Mouse (Mus musculus): ENCODE data around the gene Bricd5. TPM values are rescaled to one million over a fixed set of nuclear protein-coding genes. Genes with fewer than 3 reads are reported as not detected.
"Not testable (repeated sequence)": the region's sequence is repeated elsewhere in the genome, so short reads cannot be mapped to it uniquely, and the experiment has no call there.

Bricd5 gene
- polyA plus RNA-seq, 1 experiment from 2014 or later: not detected

DNA sequence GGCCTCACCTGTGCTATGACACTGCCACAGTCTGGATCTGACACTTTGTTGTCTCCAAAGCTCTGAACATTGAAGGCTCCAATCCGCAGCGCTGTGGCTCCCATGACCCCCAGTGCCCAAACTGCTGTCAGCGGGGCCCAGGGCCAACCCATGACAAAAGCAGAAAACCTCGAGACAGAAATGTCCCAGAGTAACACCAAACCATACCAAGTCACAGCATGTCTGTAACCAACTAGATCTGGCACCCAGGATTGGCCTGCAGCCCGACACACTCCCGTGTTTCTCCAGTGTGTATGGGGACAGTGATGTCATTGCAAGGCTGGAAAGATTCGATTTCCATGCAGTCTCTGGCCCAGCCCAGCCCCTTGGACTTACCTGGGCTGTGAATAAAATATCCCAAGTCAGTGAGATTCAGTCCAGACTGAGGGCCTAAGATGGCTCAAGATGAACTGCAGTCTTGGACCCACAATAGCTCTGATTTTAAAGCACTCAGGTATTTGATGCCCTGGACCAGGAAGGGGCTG is 31.0 kb upstream of the Bricd5 start, which contains the start of gene Dnase1l2:
Gene Dnase1l2, minus strand, starts transcription at position 474 of the 524 bp plus-strand sequence.
- WGBS: 82% methylated on average over 7 of the region's 7 CpGs
- Histone ChIP-seq H3K27me3 (no peaks in the 10 kb centered on the region), H3K4me1 (no peaks in the 10 kb centered on the region), H3K9me3 (no peaks in the 10 kb centered on the region), H3K27ac (no peak within 1 kb of the TSS), H3K4me2 (replicated peaks) (no peak within 1 kb of the TSS), H3K4me3 (no peak within 1 kb of the TSS), H3K36me3 (peaks cover 84% of the 10 kb centered on the region), H3K9ac (no peak within 1 kb of the TSS)
- no peak for ATAC-seq (ENCODE audit: insufficient number of reproducible peaks, insufficient read depth, low FRiP score, low TSS enrichment)

- no peaks in the 10 kb centered on the region for H3K9me3 ChIP-seq
- no peak for ATAC-seq (ENCODE audit: insufficient number of reproducible peaks, insufficient read depth, low FRiP score, low TSS enrichment)
- WGBS: 90% methylated on average over 4 of the region's 4 CpGs
- H3K9ac ChIP-seq: no peak overlapping the region
- H3K27ac ChIP-seq: no peak overlapping the region
- H3K36me3 ChIP-seq: peaks cover 88% of the 10 kb centered on the region
- no peaks in the 10 kb centered on the region for H3K4me1 ChIP-seq
- H3K4me3 ChIP-seq: no peak overlapping the region
- H3K27me3 ChIP-seq: no peaks in the 10 kb centered on the region
- no peak overlapping the region for H3K4me2 ChIP-seq (replicated peaks)
These were observed 30.3 kb upstream of the Bricd5 start for GRCm38 (mm10) chr17:24443409-24443808.

DNA sequence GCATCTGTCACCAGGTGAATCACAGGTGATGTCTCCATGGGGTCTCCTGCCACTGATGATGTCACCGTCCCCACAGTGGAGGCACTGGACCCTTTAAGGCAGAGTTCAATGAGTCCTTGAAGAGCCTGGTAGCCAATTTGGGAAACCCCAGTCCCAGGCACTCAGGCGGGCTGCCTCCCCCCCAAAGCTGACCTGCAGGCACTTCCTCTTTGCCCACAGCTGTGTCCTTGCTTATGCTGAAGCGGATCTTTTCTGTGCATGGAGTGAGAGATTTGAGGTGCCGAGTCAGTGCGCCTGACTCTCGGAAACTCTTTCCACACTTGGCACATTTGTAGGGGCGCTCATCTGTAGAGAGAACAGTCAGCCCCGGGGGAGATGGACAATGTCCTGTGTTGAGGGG is 27.1 kb upstream of the Bricd5 start:
- no peak for ATAC-seq (ENCODE audit: insufficient number of reproducible peaks, insufficient read depth, low FRiP score, low TSS enrichment)
- WGBS: 94% methylated on average over 8 of the region's 8 CpGs
- Histone ChIP-seq H3K27ac (no peak overlapping the region), H3K9me3 (no peaks in the 10 kb centered on the region), H3K4me1 (no peaks in the 10 kb centered on the region), H3K4me2 (replicated peaks) (no peak overlapping the region), H3K9ac (no peak overlapping the region; the same call in 1 of the 2 replicates), H3K4me3 (no peak overlapping the region), H3K27me3 (no peaks in the 10 kb centered on the region), H3K36me3 (peaks cover 94% of the 10 kb centered on the region)

GRCm38 (mm10) chr17:24449507-24449906 is 24.2 kb upstream of the Bricd5 start:
- ATAC-seq (ENCODE audit: insufficient number of reproducible peaks, insufficient read depth, low FRiP score, low TSS enrichment): no peak
- peaks cover 73% of the 10 kb centered on the region for H3K36me3 ChIP-seq
- no peaks in the 10 kb centered on the region for H3K27me3 ChIP-seq
- WGBS: 91% methylated on average over 6 of the region's 6 CpGs
- H3K4me1 ChIP-seq: peaks cover 9% of the 10 kb centered on the region; the same call in 1 of the 2 replicates
- H3K9me3 ChIP-seq: no peaks in the 10 kb centered on the region
- no peak overlapping the region for H3K4me3 ChIP-seq
- no peak overlapping the region for H3K9ac ChIP-seq
- H3K27ac ChIP-seq: no peak overlapping the region
- H3K4me2 ChIP-seq (replicated peaks): no peak overlapping the region

- H3K9me3 ChIP-seq: no peaks in the 10 kb centered on the region
- H3K4me1 ChIP-seq: peaks cover 12% of the 10 kb centered on the region; the same call in 1 of the 2 replicates
- no peak overlapping the region; the same call in 1 of the 2 replicates for H3K9ac ChIP-seq
- no peak overlapping the region for H3K4me2 ChIP-seq (replicated peaks)
- ATAC-seq (ENCODE audit: insufficient number of reproducible peaks, insufficient read depth, low FRiP score, low TSS enrichment): no peak
- H3K36me3 ChIP-seq: peaks cover 56% of the 10 kb centered on the region
- no peaks in the 10 kb centered on the region for H3K27me3 ChIP-seq
- no peak overlapping the region for H3K4me3 ChIP-seq
- no peak overlapping the region for H3K27ac ChIP-seq
- WGBS: 94% methylated on average over 6 of the region's 6 CpGs
These were observed 22.5 kb upstream of the Bricd5 start for GRCm38 (mm10) chr17:24451220-24451619.

DNA sequence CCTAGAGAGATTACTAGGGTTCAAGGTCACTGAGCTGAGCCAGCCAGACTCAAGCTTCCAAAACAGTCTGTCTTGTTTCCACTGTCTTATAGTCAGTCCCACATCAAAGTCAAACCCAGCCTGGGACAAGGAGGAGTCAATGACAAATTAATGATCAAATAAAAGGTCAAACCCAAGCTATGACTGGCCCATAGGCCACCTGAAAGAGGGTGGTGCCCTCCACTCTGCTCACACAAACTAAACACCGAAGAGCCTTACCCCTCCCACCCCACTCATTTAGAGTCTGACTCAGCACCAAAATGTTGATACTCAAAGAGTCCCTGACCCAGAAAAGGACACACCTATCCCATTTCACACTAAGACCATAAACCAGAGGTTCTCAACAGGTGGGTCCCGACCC is 20.3 kb upstream of the Bricd5 start:
- Histone ChIP-seq H3K4me3 (no peak overlapping the region), H3K27ac (no peak overlapping the region), H3K36me3 (peaks cover 35% of the 10 kb centered on the region), H3K4me2 (replicated peaks) (peak overlapping the region; percentile 57; the same call in 1 of the 2 replicates), H3K4me1 (peaks cover 12% of the 10 kb centered on the region; the same call in 1 of the 2 replicates), H3K9ac (no peak overlapping the region), H3K9me3 (no peaks in the 10 kb centered on the region), H3K27me3 (no peaks in the 10 kb centered on the region)
- no peak for ATAC-seq (ENCODE audit: insufficient number of reproducible peaks, insufficient read depth, low FRiP score, low TSS enrichment)
- 87% methylated on average over 2 of the region's 2 CpGs for WGBS

GRCm38 (mm10) chr17:24454218-24454755 is 19.4 kb upstream of the Bricd5 start:
- Histone ChIP-seq H3K9me3 (no peaks in the 10 kb centered on the region), H3K4me1 (peaks cover 12% of the 10 kb centered on the region; the same call in 1 of the 2 replicates), H3K27ac (peak overlapping the region; percentile 95), H3K4me3 (peak overlapping the region; percentile 76), H3K27me3 (no peaks in the 10 kb centered on the region), H3K9ac (peak overlapping the region; percentile 88), H3K36me3 (peaks cover 25% of the 10 kb centered on the region), H3K4me2 (replicated peaks) (peak overlapping the region; percentile 57)
- WGBS: 5% methylated on average over 14 of the region's 14 CpGs
- no peak for ATAC-seq (ENCODE audit: insufficient number of reproducible peaks, insufficient read depth, low FRiP score, low TSS enrichment)

DNA sequence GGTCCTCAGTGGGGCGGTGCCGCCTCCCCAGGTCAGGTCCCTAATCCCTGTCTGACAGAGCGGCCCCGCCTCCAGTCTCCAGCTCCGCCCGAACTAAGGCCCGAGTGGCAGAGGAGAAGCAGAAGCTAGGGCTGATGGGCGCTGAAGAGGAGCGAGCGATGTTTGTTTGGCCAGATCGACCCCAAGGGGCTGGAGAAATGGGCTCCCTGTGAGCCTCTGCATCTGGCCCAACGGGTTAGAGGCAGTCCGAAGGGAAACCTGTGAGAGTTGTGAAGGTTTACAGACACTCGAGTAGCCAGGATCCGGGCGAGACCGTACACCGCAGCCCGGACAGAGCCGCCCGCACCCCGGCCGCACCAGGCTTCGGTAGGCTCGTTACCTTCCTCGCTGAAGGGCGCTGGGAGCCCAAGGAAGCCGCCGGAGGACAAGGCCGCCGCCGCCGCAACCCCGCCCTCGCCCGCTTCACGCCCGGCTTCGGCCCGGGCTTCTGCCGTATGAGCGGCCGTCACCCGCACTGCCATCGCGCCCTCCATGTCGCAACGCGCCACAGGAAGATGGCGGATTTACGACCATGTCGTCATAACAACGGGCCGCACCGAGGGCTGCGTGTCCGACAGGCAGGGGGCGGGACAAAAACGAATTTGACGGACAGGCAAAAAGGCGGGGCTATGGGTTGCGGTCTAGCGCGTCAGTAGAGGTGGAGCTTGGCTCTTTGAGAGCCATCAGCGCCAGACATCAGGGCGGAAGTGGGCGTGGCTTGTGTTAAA is 18.7 kb upstream of the Bricd5 start:
- Histone ChIP-seq H3K27me3 (no peaks in the 10 kb centered on the region), H3K4me1 (peaks cover 12% of the 10 kb centered on the region; the same call in 1 of the 2 replicates), H3K27ac (peak overlapping the region; percentile 95), H3K9ac (peak overlapping the region; percentile 88), H3K36me3 (peaks cover 19% of the 10 kb centered on the region), H3K9me3 (no peaks in the 10 kb centered on the region), H3K4me3 (peak overlapping the region; percentile 76), H3K4me2 (replicated peaks) (peak overlapping the region; percentile 57)
- ATAC-seq (ENCODE audit: insufficient number of reproducible peaks, insufficient read depth, low FRiP score, low TSS enrichment): peak; percentile 88
- under 1% methylated on average over 67 of the region's 67 CpGs for WGBS

GRCm38 (mm10) chr17:24455523-24456206 is 18.0 kb upstream of the Bricd5 start:
- whole genome bisulfite sequencing: 50% methylated on average over 10 of the region's 10 CpGs
- H3K4me3 ChIP-seq: peak overlapping the region; percentile 76; the same call in 1 of the 2 replicates
- H3K9me3 ChIP-seq; ATAC-seq (ENCODE audit: insufficient number of reproducible peaks, insufficient read depth, low FRiP score, low TSS enrichment); H3K27me3 ChIP-seq; H3K9ac ChIP-seq: not testable (repeated sequence)
- peaks cover 12% of the 10 kb centered on the region for H3K36me3 ChIP-seq
- H3K4me1 ChIP-seq: peaks cover 12% of the 10 kb centered on the region; the same call in 1 of the 2 replicates
- peak overlapping the region; percentile 32; the same call in 1 of the 2 replicates for H3K4me2 ChIP-seq (replicated peaks)
- H3K27ac ChIP-seq: peak overlapping the region; percentile 95; the same call in 1 of the 2 replicates

DNA sequence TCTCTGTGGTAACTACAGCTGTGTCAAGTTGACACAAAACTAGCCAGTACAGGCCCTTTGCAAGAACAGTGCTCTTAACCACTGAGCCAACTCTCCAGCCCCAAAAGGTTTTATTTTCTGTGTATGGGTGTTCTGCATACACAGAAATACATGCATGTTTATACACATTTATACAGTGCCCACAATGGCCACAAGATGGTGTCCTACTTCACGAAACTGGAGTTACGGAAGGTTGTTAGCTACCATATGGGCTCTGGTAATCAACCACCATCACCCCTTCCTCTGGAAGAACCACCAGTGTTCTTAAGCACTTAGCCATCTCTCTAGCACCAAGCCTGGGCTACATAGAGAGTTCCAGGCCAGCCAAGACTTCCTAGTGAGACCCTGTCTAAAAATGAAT is 12.1 kb upstream of the Bricd5 start:
- no peak overlapping the region for H3K4me2 ChIP-seq (replicated peaks)
- no peaks in the 10 kb centered on the region for H3K9me3 ChIP-seq
- no peak for ATAC-seq (ENCODE audit: insufficient number of reproducible peaks, insufficient read depth, low FRiP score, low TSS enrichment)
- H3K9ac ChIP-seq: no peak overlapping the region
- no peak overlapping the region for H3K4me3 ChIP-seq
- H3K27me3 ChIP-seq: no peaks in the 10 kb centered on the region
- H3K36me3 ChIP-seq: no peaks in the 10 kb centered on the region
- no peaks in the 10 kb centered on the region for H3K4me1 ChIP-seq
- WGBS: 60% methylated on average over 2 of the region's 2 CpGs
- H3K27ac ChIP-seq: no peak overlapping the region

GRCm38 (mm10) chr17:24462932-24463331 is 10.8 kb upstream of the Bricd5 start:
- H3K4me1 ChIP-seq: no peaks in the 10 kb centered on the region
- ATAC-seq (ENCODE audit: insufficient number of reproducible peaks, insufficient read depth, low FRiP score, low TSS enrichment): no peak
- H3K9ac ChIP-seq: no peak overlapping the region
- H3K9me3 ChIP-seq: no peaks in the 10 kb centered on the region
- no peak overlapping the region for H3K27ac ChIP-seq
- WGBS: 75% methylated on average over 1 of the region's 1 CpGs
- no peak overlapping the region for H3K4me2 ChIP-seq (replicated peaks)
- H3K27me3 ChIP-seq: no peaks in the 10 kb centered on the region
- no peak overlapping the region for H3K4me3 ChIP-seq
- no peaks in the 10 kb centered on the region for H3K36me3 ChIP-seq
